Mouse (Mus musculus) thymus, postnatal 0 days (tissue): ENCODE results near the gene Ankrd42. TPM values are rescaled to one million over a fixed set of nuclear protein-coding genes. Genes with fewer than 3 reads are reported as not detected.

ENCODE experiments used
- DNase-seq: peaks from one replicate; pipeline ENCODE4 v3.0.0-alpha.2; 2015; ENCODE audit warnings: low spot score
- polyA plus RNA-seq: library from polyadenylated mRNA; unstranded; fragments of >200 nt; fragmentation: Nextera tagmentation; extraction: Ambion mirVana; gene quantifications from 2 replicates; pipeline ENCODE4 v1.2.1, GENCODE M21; 2015

Ankrd42 gene
- 1.7 and 1.9 TPM in 2 replicates for polyA plus RNA-seq

GRCm38 (mm10) chr7:92637021-92637625 is at the start of gene Ankrd42:
Ankrd42 (minus strand) TSS chr7:92637142.
- DNase-seq, result peak; percentile 91

DNA sequence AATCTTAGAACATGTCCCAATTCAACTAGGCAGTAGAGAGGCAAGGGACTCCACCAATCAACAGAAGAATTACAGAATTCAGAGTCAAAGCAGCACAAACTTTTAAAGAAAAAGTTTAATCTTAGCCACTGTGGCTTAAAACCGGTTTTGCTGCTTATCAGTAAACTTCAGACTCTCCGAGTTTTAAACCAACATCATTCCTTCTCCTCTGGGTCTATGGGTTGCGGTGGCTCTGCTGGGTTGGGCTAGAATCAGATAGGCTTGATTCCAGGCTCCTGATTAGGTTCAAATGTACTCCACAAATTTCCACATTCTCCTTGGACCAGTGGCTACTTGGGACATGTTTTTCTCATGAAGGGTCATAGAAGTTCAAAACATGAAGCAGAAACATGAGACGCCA is 40.4 kb upstream of the Ankrd42 start:
- DNase-seq, result no peak

DNA sequence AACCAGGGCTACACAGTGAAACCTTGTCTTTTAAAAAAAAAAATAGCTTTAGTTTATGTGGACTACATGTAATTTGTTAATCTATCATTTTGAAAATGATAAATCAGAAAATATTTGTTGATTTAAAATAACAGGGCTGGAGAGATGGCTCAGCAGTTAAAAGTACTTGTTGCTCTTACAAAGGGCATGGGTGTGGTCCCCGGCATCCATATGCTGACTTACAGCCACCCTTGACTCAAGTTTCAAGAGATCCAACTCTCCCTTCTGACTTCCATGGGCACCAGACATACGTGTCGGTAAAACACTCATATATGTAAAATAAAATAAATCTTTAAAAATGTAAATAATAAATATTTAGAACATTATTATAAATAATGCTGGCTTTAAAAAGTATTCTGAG is 38.2 kb upstream of the Ankrd42 start:
- DNase-seq, result no peak

GRCm38 (mm10) chr7:92669507-92670471 is 32.8 kb upstream of the Ankrd42 start, which contains the start of gene Pcf11:
Pcf11 (minus strand) TSS chr7:92669934.
- peak; percentile 98 for DNase-seq

DNA sequence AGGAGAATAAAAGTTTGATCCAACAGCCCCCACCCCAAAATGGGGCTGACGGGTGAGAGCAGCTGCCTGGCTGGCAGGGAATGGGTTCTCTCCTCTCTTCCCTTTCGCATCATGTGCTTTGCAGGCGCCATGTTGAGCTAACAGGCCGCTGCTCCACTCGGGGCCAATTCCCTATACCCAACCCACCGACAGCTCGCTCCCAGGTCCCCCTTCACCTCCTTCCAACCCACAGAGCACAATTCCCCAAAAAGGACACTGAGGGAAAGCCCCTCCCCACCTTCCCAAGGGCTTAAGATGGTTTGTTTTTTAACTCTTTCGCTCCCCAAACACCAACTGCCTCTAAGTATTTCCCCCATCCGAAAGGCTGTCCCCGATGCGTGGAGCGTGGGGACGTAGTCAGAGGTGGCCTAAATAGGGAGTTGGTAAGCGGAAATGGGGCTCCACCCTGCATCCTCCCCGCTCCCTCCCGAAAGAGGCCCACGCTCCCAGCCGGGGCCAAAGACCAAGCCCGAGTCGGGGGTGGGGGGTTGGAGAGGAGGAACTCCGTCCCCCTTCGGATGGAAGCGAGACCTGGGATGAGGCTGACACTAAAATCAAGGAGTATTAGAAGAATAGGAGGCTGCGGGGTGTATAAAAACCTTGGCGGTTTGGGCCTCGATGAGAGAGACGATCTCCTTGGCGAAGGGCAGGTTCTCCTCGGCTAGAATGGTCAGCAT is 32.0 kb upstream of the Ankrd42 start:
- peak; percentile 64 for DNase-seq

DNA sequence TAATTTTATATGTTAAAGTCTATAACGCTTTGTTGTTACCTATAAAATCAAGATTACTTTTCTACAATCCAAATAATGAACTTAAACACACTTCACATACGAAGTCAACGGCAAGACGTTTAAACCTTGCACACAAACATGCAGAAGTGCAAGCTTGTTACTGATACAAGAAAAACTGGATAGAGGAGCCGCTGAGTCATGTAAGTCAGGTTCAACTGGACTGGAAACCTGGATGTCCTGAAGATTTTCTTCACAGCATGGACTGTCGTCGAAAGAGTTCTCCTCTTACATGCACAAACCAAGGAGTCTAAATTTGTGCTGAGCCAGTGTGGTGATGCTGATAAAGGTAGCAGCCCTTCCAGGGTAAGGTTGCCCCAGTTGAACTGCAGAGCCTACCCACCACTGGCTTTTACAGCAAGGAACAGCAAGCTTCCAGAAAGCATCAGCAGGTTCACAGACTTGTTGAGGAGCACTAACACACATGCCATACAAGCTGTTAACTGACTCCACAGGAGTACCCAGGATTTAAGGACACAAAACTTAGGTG is 29.4 kb upstream of the Ankrd42 start:
- DNase-seq, result no peak

DNA sequence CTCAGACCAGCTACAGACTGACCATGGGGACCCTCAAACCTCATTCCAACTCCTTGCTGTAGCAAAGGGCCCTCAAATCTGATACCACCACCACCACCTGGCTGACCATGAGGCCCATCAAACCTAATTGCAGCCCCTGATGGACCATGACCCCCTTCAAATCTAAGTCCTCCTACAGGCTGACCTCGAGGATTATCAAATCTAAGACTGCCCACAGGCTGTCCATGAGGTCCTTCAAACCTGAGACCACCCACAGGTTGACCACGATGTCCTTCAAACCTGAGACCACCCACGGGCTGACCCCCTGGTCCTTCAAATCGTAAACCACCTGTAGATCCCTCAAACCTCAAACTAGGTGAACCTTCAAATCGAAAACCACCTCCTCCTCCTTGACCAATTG is 21.1 kb upstream of the Ankrd42 start:
- no peak for DNase-seq

GRCm38 (mm10) chr7:92656386-92656785 is 19.4 kb upstream of the Ankrd42 start:
- DNase-seq, result no peak

DNA sequence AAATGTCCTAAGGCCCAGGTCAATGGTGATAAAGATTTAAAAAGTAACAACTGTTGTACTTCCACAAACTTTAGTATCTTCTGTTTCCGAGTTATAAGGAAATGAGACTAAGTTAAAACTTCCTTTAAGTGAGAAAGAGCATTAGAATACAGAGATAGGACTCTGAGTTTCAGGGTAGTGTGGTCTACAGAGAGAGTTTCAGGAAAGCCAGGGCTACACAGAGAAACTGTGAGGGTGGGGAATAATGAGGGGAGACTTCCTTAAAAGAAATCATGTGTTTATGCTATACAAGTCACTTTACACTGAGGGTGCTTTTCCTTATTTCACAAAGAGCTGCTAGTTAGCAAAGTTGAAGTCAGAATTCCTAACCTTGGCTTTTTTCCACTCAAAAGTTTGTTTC is 16.4 kb upstream of the Ankrd42 start:
- DNase-seq, result no peak

GRCm38 (mm10) chr7:92647790-92648189 is 10.8 kb upstream of the Ankrd42 start:
- no peak for DNase-seq

DNA sequence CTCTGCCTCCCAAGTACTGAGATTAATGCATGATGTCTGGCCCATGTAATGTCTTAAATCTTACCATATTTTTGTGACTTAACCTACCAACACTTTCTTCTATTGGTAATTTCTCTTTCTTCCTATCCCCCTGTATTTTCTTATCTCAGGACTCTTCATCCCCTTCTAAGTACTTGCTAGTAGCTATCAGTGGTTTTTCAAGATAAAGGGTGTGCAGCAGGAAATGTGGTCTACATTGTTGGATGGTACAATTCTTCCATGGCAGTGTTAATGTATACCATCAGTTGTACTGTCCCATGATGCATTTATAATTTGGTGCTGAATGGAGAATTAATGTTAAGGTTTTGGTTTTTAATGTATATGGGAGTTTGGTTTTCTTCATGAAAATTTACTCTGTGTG is 5.4 kb upstream of the Ankrd42 start:
- DNase-seq, result no peak

GRCm38 (mm10) chr7:92638050-92638449 is 1.1 kb upstream of the Ankrd42 start:
- DNase-seq, result no peak

- DNase-seq, result no peak
Observed at GRCm38 (mm10) chr7:92636295-92637011, 489 bp downstream of the Ankrd42 start.

- DNase-seq, result no peak
Observed at GRCm38 (mm10) chr7:92630167-92630566, 6.8 kb downstream of the Ankrd42 start.

DNA sequence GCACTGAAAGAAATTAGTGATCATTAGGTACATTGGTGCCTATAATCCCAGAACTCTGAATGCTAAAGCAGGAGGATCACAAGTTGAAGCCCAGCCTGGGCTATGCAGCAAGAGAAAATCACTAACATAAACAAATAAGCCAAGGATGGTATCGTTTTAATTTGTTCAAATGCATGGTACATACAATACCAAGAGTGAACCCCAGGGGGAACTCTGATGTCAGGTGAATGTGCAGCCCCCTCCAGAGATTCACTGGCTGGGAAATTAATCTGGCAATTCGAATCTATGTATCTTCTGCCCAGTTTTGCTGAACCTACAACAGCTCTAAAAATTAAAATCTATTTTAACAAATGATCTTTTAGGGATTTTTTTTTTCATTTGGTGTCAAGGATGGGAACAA is 12.5 kb downstream of the Ankrd42 start:
- peak; percentile 32 for DNase-seq

GRCm38 (mm10) chr7:92610830-92611229 is 26.1 kb downstream of the Ankrd42 start:
- DNase-seq, result no peak

GRCm38 (mm10) chr7:92604961-92605360 is 32.0 kb downstream of the Ankrd42 start:
- DNase-seq, result no peak

DNA sequence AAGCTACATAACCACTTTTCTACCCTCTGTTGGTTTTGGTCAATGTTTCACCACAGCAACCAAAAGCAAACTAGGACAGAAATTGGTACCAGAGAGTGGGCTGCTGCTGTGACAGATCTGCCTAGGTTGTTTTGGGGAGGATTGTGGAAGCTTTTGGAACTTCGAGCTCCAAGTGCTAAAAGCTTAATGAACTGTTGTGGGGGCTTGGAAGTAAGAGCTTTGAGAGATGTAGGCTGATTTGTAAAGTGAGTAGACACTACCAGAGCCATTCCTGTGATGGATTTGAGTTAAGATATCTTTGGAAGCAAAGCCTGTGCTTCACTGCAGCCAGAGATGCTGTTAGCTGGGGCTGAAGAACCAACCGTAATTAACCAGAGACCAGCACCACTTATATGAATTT is 46.1 kb downstream of the Ankrd42 start:
- DNase-seq, result no peak

GRCm38 (mm10) chr7:92589986-92590385 is 47.0 kb downstream of the Ankrd42 start:
- DNase-seq, result no peak

DNA sequence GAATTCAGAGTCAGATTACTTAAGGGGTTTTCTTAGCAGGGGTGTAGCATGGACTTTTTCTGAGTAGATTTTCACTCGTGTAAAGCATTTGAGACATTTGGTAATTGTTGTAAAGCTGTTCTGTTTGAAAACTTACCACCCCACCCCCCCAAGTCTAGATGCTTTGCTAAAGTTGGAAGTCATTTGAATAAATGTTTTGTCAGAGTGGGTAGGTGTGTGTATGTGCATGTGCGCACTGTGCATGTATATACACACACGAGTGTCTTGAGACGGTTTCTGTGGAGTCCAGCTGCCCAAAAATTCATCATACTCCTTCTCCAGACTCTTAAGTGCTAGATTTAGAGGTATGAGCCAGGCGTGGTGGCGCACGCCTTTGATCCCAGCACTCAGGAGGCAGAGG is 53.4 kb downstream of the Ankrd42 start:
- DNase-seq, result no peak
